Mouse (Mus musculus): ENCODE measurements around the gene Coa7.
"Not testable (repeated sequence)": the region's sequence is repeated elsewhere in the genome, so short reads cannot be mapped to it uniquely, and the experiment has no call there.

Gene Coa7

DNA sequence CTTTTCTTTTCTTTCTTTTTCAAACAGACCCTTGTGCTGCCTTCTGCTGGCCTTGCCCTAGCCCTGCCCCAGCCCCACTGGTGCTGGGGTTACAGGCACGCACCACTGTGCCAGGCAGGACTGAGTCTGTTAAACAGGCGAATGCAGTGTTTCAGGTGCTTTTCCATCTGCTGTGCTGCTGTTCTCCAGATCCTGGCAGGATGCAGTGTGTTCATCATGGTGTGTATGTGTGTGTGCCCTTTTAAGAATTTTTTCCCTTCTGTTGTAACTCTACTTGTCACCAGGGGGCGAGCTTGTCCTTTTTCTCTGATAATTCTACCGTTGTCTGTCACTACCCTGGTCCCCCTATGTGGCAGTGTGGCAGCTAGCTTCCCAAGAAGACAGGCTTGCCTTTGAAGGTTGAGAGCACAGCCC is 11.3 kb downstream of the Coa7 start:
- no peak for DNase-seq (ENCODE audit: extremely low read depth, low read depth)

DNA sequence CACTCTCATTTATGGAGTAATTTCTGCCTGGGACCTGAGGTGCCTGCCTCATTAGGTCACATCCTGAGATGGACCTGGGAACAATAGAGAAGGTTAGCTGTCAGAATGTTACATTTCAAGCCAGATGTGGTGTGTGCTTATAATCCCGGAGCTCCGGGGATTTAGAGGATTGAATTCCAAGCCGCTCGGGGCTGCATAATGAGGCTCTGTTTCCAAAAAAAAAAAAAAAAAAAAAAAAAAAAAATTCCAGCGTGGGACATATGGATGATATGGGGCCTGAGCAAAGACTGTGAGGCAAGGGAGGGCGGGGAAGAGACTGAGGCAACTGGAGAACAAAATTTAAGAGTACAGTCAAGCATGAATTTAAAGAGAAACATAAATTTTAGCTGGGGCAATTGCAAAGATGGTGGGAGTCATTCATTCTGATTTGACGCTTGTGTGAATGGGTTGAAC is 16.7 kb downstream of the Coa7 start:
- no peak for DNase-seq (ENCODE audit: extremely low read depth, low read depth)

DNA sequence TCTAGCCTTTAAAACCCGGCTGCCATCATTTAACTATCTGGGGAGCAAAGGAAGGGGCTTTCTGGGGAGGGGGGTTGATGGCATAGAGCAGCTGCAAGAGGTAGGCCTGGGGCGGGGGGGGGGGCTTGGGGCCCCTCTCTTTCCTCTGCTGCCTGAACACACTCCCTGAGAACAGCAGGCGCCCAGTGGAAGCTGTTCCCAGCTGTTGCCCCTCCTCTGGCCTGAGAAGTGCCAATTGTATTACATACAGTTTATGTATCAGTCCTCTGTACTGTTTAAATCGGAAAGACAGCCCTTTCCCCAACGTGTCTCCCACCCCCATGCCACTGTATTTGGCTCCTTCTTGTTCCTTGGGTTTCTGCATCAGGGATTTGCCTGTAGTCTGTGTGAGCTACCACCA is 17.9 kb downstream of the Coa7 start:
- no peak for DNase-seq (ENCODE audit: extremely low read depth, low read depth)

DNA sequence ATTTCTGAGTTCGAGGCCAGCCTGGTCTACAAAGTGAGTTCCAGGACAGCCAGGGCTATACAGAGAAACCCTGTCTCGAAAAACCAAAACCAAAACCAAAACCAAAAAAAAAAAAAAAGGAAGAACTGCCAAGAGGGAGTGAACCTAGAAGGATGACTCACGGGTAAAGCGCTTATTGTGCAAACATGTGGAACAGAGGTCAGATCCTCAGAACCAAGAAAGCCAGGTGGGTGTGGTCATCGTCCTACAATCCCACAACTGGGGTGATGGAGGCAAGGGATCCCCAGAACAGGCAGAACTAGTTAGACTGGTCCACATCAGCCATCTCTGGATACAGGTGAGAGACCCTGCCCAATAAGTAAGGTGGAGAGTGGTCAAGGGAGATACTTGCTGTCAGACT is 19.2 kb downstream of the Coa7 start:
- DNase-seq (ENCODE audit: extremely low read depth, low read depth) = no peak

DNA sequence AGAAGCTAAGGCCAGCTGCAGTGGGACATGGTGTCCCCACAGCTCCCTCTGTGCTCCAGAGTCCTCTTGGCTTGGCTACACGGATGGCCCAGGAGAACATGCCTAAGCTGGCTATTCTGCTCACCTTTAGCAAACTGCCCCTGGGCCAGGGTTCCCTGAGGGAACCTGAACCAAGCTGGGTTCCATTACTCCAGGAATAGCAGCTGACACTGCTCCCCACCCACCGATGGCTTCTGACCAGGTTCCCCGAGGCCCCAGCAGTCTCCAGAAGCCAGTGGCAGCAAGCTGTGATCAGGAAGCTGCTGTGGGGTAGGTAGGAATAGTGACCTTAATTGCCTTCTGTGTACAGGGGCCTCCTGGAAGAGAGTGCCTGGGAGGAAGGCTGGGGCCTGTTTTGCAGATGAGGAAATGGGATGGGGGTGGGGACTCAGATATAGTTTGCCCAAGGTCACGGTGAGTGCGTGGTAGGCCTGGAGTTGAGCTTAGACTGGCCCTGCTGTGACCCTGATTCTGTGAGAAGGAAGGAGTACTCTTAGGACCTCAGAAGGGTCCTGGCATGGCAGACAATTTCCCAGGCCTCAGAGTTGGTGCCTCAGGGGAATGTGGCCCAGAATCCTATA is 20.4 kb downstream of the Coa7 start:
- no peak for DNase-seq (ENCODE audit: extremely low read depth, low read depth)

DNA sequence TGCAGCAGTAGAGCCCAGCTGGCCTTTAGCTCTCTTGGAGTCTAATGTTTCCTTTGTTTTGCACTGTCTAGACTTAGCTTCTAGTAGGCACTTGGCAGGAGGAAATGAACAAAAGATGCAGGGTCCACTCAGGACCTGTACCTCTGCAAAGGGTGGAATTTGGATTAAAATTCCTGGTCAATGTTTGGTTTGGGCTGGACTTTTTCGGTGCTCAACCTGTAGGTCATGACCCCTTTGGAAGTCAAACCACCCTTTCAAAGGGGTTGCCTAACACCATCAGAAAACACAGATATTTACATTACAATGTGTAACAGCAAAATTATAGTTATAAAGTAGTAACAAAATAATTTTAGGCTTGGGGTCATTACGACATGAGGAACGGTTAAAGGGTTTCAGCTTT is 21.1 kb downstream of the Coa7 start:
- no peak for DNase-seq (ENCODE audit: extremely low read depth, low read depth)

DNA sequence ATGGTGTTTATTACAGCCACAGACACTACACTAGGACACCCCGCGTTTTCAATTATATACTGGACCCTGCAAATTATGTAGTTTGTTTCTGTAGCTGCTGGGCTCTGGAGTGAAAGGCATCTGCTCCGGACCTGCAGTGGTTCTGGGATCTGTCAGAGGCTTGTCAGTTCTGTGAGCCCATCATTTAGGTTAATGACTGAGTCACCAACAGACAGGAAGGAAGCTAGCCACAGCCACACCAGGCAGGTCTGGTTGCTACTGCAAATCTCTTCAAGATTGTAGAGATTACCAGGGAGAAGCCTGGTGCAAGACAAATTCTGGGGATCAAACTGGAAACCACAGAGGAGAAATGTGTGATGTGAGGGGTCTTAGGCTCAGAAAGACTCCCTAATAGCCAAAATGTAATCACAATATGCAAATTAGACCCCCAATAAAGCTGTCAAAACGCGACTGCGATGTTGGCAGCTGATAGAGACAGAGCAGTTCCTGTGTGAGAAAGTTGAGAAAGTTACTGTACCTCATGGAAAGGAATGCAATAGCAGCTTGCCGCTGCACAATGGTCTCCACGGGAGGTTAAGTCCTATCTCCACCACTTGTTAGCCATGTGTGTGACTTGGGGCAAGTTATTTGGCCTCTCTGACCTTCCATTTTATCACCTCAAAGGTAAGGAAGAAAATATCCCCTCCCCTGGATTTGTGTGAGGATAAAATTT is 22.1 kb downstream of the Coa7 start:
- no peak for DNase-seq (ENCODE audit: extremely low read depth, low read depth)

DNA sequence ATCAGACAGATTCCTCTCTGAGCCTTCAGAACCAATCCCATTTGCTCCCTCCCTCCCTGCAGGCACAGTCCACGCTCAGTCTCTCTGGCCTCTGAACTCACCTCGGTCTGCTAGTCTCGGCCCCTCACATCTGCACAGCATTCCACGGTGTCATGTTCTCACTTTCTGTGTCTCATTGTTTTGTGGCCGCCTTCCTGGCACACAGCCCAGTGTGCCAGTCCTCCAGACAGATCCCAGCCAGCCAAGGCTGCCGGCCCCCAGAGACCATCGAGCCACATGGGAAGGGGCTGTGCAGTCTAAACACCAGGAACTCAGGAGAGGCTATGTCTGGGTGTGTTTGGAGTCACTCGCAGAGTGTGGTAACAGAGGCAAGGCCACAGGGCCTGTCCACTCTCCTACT is 22.9 kb downstream of the Coa7 start:
- no peak for DNase-seq (ENCODE audit: extremely low read depth, low read depth)

DNA sequence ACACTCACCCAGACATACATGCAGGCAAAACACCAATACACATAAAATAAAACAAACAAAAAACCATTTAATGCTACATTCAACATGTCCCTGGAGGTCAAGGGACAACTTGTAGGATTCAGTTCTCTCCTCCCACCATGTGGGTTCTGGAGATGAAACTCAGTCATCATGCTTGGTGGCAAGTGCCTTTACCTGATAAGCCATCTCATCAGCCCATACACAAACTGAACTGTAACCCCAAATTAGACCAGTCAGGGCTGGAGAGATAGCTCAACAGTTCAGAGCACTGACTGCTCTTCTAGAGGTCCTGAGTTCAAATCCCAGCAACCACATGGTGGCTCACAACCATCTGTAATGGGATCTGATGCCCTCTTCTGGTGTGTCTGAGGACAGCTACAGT is 25.7 kb downstream of the Coa7 start:
- not testable (repeated sequence) for DNase-seq (ENCODE audit: extremely low read depth, low read depth)

DNA sequence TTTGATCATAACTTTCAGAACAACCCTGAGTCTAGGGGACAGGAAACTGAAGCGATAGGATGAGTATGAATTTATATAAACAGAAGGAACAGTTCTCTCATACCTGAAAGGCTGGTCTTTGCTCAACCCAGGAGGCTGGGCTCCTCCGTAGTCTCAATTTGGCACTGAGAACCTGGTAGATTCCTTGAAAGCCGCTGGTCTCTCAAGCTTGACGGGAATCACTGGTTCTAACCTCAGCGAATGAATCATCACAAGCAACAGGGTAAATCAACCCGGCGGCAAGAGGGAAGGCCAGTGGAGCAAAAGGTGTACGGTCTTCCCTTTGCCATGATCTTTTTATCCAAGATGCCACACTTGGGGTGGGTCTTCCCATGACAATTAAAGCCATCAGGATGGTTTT is 29.5 kb downstream of the Coa7 start:
- no peak for DNase-seq (ENCODE audit: extremely low read depth, low read depth)

DNA sequence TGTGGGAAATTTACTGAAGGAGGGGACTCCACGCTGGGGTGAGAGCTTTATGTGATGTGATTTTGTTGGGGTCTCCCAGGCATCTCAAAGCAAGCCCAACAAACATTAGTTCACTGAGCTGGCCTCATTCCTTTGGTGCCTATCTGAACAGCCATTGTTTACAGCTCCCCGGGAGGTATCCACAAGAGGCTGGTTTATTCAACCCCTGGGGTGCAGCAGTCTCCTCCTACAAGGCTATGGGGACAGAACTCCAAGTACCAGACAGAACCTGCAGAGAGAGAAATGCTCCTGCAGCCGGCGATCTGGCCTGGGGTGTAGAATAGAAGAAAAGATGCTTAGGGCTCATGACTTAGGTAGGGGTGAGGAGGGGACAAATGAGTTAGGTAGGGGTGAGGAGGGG is 30.6 kb downstream of the Coa7 start:
- DNase-seq (ENCODE audit: extremely low read depth, low read depth) = no peak

DNA sequence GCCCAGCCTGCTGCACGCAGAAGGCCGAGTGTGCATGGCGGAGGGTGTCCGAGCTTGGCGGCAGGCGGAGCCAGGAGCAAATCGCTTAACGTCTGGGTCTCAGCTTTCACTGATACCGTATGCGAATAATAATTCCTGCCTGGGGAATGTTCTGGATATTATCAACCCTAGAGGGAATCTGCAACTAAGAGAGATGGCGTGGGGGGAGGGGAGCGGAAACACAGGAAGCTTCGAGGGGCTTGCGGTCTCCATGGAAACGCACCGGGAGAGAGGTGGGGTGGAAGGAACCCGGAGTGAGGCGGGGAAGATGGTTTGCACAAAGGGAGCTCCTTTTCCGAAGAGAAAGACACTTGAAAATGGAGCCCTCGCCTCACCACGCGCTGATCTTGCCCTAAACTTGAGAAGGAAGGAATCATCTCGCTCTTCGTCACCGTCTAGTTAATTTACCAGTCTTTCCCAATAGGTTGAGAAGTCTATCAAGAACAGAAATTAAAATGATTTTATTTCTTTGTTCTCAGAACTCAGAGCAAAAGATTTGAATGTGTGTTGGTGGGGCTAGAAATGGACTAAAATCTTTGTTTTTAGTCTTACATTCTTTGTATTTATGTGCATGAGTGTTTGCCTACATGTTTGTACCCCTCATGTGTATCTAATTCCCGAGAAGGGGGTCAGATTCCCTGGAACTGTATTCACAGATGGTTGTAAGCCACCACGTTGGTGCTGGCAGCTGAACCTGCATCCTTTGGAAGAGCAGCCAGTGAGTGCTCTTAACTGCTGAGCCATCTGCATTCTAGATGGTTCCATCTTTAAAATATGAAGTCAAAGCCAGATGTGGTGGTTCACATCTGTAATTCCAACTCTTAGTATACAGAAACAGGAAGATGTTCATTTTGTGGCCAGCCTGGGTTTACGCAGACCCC is 32.5 kb downstream of the Coa7 start:
- no peak for DNase-seq (ENCODE audit: extremely low read depth, low read depth)

DNA sequence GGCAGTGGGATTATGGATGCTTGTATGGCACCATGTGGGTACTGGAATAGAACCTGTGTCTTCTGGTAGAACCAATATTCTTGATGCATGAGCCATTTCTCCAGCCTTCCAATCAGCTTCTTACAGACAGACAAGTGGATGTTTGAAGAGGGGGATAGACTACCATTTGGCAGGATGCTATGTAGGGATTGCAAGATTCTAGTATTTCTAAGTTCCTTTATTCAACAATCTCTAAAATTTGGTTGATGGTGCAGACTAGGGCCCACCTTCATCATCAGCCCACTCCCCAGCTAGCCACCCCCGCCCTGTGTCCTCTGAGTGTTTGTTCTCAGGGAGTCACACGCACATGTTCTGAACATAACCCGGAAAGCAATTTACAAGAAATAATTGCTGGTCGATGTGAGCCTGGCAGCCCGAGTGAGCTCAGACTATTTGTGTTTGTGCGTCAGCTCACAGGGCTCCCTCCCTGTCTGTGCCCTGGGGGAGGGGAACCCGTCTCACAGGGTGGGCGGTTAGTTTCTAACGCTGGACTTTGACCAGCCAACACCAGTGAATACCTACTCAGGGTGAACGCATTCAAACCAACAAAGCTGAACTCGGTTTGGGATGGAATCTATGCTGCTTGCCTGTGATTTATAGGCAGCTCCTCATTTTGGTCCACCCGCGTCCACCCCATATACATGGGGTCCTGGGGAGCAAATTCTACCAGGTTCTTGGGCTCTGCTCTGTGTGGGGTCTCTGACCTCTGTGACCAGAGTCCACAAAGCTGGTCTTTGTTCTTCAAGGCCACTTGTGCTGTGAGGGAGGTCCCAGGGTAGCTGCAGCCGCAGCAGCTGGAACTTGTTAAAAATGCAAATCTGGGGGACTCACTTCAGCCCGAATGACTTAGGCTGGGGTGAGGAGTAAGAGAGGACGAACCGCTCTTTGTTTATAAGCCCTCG is 34.7 kb downstream of the Coa7 start:
- no peak for DNase-seq (ENCODE audit: extremely low read depth, low read depth)

DNA sequence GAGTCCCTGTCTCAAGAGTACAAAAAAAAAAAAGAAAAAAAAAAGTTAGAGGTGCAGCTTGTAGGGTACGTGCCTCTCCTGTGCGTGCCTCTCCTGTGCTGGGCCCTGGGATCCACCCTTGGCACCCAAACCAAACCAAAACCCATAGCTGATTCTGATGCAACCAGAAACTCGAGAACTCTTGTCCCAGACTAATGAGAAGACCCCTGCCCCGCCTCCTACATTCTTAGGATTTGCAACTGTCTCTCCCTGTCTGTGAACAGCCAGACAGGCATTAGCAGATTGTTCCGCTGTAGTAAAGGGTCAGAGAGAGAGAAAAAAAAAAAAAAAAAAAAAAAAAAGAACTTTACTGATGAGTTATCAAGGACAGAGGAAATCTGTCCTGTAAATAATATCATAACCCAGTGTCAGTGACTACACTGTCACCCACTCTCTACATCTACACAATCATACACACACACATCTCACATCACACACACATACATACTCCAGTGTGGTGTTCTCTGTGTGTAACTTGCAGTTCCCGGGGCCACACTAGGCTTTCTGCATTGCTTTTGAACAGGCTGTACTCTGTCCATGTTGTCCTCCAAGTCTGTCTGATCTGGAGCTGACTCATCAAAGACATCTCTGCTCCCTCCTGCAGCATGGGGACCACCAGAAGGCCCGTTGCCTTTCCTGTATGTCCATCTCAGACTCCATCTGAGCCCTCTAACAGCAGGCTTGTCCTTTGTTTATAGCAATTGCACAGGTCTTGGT is 35.6 kb downstream of the Coa7 start:
- no peak for DNase-seq (ENCODE audit: extremely low read depth, low read depth)

DNA sequence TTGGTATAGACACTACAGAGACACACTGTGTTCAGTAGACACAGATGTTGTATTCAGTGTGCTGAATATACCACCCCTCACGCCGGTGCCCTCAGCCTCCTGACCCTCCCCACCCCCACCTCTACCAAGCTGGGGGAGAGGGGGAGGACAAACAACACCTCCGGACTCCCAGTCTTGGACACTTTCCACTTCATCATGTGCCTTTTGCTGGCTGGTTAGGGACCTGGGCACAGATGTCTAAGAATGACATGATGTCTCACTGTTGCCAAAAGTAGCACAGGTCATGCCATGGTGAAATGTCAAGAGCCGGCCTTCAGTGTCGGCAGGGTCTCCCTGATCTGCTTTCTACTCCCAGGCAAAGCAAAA is 36.2 kb downstream of the Coa7 start:
- DNase-seq (ENCODE audit: extremely low read depth, low read depth) = no peak

DNA sequence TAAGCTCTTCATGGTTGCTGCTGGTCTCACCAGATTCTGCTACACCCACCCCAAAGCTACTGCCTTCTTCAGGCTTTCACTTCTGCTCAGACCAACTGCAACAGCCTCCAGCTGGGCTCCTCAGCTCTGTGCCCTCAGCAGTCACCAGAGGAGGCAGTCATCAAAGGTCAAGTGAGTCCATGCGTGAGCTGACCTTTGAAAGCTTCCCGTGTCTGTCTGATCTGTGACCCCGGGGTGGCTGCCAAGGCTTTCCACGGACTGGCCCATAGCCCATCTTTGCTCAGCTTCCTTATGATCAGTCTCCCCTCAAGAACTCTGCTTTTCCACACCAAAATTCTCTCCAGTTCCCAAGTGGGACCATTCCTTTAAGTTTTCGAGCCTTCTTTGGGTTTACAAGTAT is 41.3 kb downstream of the Coa7 start:
- DNase-seq (ENCODE audit: extremely low read depth, low read depth) = no peak

DNA sequence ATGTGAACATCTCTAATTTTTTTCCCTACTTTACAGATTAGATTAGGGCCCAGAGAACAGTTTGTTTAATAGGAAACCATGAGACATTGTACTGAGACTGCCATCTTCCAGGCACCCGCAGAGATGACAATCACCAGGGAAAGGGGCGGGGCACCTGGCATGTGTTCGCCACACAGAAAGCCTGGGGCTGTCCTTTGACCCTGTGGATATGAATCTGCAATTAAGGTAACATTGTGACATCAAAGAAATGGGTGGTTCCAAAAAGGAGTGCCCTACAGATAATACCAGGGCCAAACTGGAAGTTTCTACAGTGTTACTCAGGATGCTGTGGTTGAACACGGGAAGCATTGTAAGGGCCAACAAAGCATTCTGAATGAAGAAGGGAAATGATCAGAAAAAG is 42.5 kb downstream of the Coa7 start:
- no peak for DNase-seq (ENCODE audit: extremely low read depth, low read depth)

DNA sequence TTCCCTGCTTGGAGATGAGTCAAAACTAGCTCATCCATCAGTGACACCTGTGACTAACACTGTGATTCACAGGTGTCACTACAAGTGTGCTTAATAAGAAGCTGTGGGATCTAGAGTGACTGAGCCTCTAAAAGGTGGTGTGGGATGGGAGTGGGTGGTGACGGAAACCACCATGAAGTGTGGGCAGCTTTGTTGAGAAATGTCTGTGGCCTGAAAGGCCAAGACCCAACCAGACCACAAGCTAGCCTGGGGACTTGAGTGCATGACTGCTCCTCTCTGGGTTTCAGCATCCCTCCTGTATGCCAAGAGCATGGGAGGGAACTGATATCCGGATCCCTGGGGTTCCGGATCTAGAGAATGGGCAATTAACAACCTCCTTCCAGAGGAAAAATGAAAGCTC is 43.5 kb downstream of the Coa7 start:
- no peak for DNase-seq (ENCODE audit: extremely low read depth, low read depth)

DNA sequence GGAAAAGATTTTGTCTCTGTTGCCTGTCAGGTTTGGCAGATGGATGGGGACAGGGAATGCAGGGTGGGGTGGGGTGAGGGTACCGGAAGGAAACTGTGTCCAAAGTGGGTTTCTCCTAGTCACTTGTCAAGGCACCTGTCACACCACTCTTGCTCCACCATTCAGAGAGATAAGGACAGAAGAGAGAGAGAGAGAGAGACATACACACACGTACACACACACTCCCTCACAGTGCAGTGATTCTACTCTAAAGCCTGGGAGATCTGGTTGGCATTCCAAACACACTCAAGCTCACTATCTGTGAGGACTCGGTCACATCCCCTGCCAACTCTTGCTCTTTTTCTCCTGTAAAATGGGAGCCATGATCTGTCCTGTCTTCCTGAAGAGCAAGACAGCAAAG is 44.2 kb downstream of the Coa7 start:
- no peak for DNase-seq (ENCODE audit: extremely low read depth, low read depth)

DNA sequence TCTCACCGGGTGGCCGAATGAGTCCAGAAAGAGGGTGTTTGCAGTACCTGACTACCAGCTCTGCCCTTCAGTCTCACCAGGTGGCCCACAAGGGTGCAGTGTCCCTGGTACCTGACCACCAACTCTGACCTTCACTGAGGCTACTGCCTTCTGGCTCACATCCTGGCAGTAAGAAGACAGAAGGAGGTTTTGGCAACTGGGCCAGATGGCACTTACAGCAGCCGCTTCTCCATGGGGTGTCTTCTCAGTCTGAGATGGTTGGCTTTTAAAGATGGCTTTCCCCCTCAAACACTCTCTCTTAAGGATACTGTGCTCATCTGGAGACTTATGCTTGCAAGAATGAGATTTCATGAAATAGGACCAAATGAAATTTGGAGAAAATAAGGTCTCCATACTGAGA is 51.5 kb downstream of the Coa7 start:
- DNase-seq (ENCODE audit: extremely low read depth, low read depth) = no peak

DNA sequence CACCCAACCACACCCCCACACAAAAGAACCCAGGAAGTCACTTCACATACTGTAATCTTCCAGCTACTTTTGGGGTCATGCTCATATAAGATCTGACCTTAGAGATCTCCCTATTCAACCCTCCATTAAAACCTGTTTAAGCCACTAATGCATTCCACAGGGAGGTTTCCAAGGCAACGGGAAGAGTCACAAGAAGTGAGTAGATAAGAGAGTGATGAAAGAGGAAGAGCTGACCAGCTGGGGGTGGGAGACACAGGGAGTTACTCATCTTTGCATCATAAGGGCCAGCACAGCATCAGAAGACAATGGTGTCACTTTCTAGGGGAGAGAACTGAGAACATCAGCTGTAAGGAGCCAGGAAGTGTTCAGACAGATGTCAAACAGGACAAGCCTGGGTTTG is 52.2 kb downstream of the Coa7 start:
- DNase-seq (ENCODE audit: extremely low read depth, low read depth) = peak; percentile 15

All from MEL-GATA-1-ER (cell line).